Mouse (Mus musculus) embryonic facial prominence, embryonic 15.5 days (tissue): Measurements from ENCODE around the gene Tshz2. TPM values are rescaled to one million over a fixed set of nuclear protein-coding genes. Genes with fewer than 3 reads are reported as not detected.

Experiments
- ATAC-seq: fragments of 200-750 bp; cut with Nextera tagmentation; 2 replicates; pipeline ENCODE4 v1.8.0; 2017; ENCODE audit warnings: low read depth, moderate TSS enrichment; ENCODE audit not compliant: insufficient number of reproducible peaks, low FRiP score, low TSS enrichment
- H3K27ac ChIP-seq: fragments of 300-500 bp; sonication (generic); replicated peaks from 2 replicates; pipeline ENCODE4 v1.5.1; 2015; ENCODE audit warnings: mild to moderate bottlenecking, inconsistent platforms
- H3K27me3 ChIP-seq: fragments of 300-500 bp; sonication (generic); 2 replicates; pipeline ENCODE4 v1.6.1; 2015; ENCODE audit warnings: inconsistent platforms
- H3K36me3 ChIP-seq: fragments of 300-500 bp; sonication (generic); 2 replicates; pipeline ENCODE4 v1.6.1; 2015; ENCODE audit warnings: mild to moderate bottlenecking, inconsistent platforms
- H3K4me1 ChIP-seq: fragments of 300-500 bp; sonication (generic); 2 replicates; pipeline ENCODE4 v1.6.1; 2015; ENCODE audit warnings: inconsistent platforms
- H3K4me2 ChIP-seq: fragments of 300-500 bp; sonication (generic); replicated peaks from 2 replicates; pipeline ENCODE4 v1.6.1; 2015; ENCODE audit warnings: mild to moderate bottlenecking, inconsistent platforms
- H3K4me3 ChIP-seq: fragments of 300-500 bp; sonication (generic); replicated peaks from 2 replicates; pipeline ENCODE4 v1.5.1; 2015; ENCODE audit warnings: mild to moderate bottlenecking, inconsistent platforms
- H3K9ac ChIP-seq: fragments of 300-500 bp; sonication (generic); 2 replicates; pipeline ENCODE4 v1.6.1; 2015; ENCODE audit warnings: inconsistent platforms
- H3K9me3 ChIP-seq: fragments of 300-500 bp; sonication (generic); replicated peaks from 2 replicates; pipeline ENCODE4 v1.6.1; 2016; ENCODE audit warnings: inconsistent platforms
- WGBS: fragments of 180-500 bp; shearing (Covaris S2); methylation state at CpG from one replicate; pipeline ENCODE4 v1.1.7; 2015; 5-methylcytosine and 5-hydroxymethylcytosine counted together
- polyA plus RNA-seq: library from polyadenylated mRNA; unstranded; fragments of >200 nt; fragmentation: Nextera tagmentation; extraction: Ambion mirVana; gene quantifications from 2 replicates; pipeline ENCODE4 v1.2.1, GENCODE M21; 2015

Gene Tshz2
- polyA plus RNA-seq, 1 experiment from 2014 or later = 10.5 TPM

DNA sequence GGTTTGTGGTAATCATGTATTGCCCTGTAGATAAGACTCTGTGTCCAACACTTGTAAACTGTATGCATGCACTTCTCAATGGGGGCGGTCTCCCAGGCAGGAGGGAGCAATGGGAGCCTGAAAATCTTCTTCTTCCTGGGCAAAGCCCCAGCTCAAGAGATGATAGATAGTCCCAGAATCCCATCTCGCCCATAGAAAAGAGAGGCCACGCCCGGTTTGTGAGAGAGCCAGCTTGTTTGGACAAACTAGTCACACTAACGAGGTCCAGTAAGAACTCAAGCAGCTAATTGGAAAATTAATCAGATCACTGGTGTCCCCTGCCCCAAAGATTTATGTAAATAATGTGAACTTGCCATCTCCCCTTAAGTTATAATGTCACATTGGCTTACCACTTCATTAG, 292.7 kb downstream of the Tshz2 start:
- WGBS = 80% methylated on average over 5 of the region's 5 CpGs
- no peak overlapping the region for H3K4me2 ChIP-seq
- ATAC-seq = no peak

DNA sequence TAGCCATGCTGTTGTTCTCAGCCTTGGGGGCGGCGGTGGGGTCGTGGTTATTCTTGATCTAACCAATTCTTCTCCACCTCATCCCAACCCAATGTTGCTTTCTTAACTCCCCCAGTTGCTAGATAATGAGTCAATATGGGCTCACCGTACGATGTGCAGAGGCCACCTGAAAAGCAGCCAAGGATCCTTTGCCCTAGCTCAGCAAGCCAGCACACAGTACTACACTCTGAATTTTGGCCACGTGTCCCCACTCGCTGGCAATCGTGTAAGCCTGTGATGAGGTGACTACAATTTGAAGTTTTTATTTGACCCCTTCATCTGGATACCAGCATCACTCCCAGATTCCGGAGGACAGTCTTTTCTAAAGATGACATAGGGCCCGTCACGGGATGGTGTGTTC, 293.2 kb downstream of the Tshz2 start:
- 82% methylated on average over 11 of the region's 11 CpGs for WGBS
- ATAC-seq = no peak
- Histone ChIP-seq H3K4me2 (no peak overlapping the region), H3K27me3 (no peaks in the 10 kb centered on the region), H3K9me3 (no peaks in the 10 kb centered on the region), H3K36me3 (no peaks in the 10 kb centered on the region), H3K9ac (no peak overlapping the region), H3K27ac (no peak overlapping the region), H3K4me3 (no peak overlapping the region), H3K4me1 (peaks cover 16% of the 10 kb centered on the region; the same call in 1 of the 2 replicates)

More for the DNA sequence above, 292.7 kb downstream of the Tshz2 start:
- H3K4me1 ChIP-seq = peaks cover 16% of the 10 kb centered on the region; the same call in 1 of the 2 replicates
- H3K36me3 ChIP-seq = no peaks in the 10 kb centered on the region
- H3K27me3 ChIP-seq = no peaks in the 10 kb centered on the region
- no peak overlapping the region for H3K9ac ChIP-seq
- no peak overlapping the region for H3K27ac ChIP-seq
- H3K4me3 ChIP-seq = no peak overlapping the region
- H3K9me3 ChIP-seq = no peaks in the 10 kb centered on the region

DNA sequence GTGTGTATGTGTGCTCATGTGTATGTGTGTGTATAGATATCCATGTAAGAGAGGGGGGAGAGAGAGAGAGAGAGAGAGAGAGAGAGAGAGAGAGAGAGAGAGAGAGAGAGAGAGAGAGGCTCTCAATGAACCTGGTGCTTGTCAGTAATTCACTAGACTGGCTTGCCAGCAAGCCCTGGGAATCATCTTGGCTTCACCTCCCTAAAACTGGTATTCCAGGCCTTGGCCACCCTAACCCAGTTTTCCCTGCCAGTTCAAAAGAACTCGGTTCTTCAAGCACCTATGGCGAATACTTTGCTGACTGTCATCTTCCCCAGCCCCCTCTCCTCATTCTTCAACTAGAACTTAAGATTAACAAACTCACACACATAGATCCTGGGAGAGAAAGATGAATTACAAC, 294.6 kb downstream of the Tshz2 start:
- Histone ChIP-seq H3K4me1 (peaks cover 16% of the 10 kb centered on the region; the same call in 1 of the 2 replicates), H3K9me3 (no peaks in the 10 kb centered on the region), H3K27me3 (no peaks in the 10 kb centered on the region), H3K27ac (no peak overlapping the region), H3K36me3 (no peaks in the 10 kb centered on the region), H3K4me3 (no peak overlapping the region), H3K9ac (no peak overlapping the region), H3K4me2 (no peak overlapping the region)
- ATAC-seq = no peak
- 79% methylated on average over 2 of the region's 2 CpGs for WGBS

DNA sequence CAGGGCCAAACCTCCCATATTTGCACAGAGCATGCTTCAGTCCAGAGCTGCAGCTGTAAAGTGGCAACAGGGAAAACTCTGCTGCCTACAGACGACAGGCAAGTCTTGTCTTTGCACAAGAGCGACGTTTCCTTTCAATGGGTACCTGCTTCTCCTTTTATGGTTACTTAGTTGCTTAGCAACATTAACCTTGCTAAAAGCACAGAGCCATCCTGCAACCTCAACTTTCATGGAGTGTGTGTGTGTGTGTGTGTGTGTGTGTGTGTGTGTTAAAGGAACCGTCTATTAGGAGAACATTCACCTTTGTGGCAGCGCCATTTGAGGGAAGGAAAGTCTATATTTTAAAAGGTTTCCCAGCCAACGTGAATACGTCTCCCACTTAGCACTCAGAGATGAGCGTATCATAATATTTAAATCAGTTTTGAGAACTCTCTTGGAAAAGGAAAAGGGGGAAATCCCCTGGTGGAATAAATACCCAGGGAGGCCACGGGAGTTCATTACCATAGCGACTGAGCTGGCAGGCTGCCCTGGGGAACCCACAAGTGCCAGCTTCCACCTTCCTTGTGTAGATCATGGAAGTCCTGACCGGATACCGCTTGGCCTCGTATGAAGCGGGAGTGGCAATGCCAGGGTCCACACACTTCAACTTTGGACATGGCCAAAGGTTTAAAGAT, 295.8 kb downstream of the Tshz2 start:
- Histone ChIP-seq H3K36me3 (no peaks in the 10 kb centered on the region), H3K4me3 (no peak overlapping the region), H3K27me3 (no peaks in the 10 kb centered on the region), H3K4me2 (no peak overlapping the region), H3K9ac (no peak overlapping the region), H3K27ac (no peak overlapping the region), H3K4me1 (peaks cover 16% of the 10 kb centered on the region; the same call in 1 of the 2 replicates), H3K9me3 (no peaks in the 10 kb centered on the region)
- no peak for ATAC-seq
- WGBS = 62% methylated on average over 14 of the region's 14 CpGs

DNA sequence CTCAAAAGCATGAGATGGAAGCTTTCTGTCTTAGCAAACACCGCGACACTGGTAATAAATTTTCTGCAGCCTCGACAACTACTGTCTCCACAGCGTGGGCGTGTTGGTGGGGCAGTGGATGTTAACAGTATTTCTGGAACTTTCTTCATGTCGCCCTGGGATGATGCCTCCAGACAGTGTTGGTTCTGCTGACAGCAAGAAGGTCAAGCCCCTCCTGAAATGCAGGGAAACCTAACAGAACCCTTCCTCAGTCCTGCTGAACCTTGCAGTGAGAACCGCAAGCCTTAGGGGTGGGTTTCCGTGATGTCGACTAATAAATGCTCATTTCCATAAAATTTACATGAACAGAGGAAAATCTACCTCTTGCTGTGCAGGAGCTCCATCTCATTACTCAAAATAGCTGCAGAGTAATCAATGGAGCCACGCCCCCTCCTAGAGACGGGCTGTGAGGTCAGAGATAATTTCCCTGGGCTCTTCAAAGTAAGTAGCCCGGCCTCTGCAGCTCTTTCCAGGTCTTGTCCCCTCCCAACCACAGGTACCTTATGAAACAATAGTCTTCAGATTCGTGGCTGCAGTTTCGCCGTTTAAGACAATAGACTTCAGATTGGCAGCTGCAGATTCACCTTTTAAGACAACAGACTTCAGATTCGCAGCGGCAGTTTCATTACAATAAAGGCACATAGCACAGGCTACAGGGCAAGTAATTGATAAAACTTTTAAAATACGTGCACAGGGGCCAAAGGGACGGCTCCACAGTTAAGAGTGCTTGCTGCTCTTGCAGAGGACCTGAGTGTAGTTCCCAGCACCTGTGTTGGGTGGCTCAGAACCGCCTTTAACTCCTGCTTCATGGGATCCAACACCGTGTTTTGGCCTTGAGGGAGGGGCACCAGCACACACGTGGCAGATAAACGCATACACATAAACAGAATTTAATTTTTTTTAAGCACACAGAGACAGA, 297.0 kb downstream of the Tshz2 start:
- WGBS = 50% methylated on average over 23 of the region's 23 CpGs
- H3K27me3 ChIP-seq = no peaks in the 10 kb centered on the region
- H3K9ac ChIP-seq = 0 out of 2 replicates have a peak overlapping the region, but pooled peaks have one; percentile 19
- H3K36me3 ChIP-seq = no peaks in the 10 kb centered on the region
- peak overlapping the region; percentile 43 for H3K4me3 ChIP-seq
- H3K4me2 ChIP-seq = peak overlapping the region; percentile 56
- no peak for ATAC-seq
- no peak overlapping the region for H3K27ac ChIP-seq
- peaks cover 16% of the 10 kb centered on the region; the same call in 1 of the 2 replicates for H3K4me1 ChIP-seq
- H3K9me3 ChIP-seq = no peaks in the 10 kb centered on the region

DNA sequence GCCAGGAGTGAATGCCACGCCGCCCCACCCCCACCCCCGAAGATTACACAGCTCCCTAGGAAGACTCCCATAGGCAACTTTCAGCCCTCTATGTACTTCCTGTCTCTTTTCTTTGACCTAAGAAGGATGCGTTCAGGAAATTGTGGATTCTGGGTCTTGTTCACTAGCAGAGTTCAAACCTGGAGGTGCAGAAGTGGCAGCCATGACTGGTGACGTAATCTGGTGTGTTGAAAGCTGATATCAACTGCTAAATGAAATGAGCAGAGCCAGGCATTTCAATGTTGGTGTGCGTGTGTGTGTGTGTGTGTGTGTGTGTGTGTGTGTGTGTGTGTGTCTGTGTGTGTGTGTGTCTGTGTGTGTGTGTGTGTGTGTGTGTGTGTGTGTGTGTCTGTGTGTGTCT, 302.8 kb downstream of the Tshz2 start:
- Histone ChIP-seq H3K4me1 (no peaks in the 10 kb centered on the region), H3K9me3 (no peaks in the 10 kb centered on the region), H3K27me3 (no peaks in the 10 kb centered on the region), H3K4me3 (no peak overlapping the region), H3K27ac (no peak overlapping the region), H3K9ac (no peak overlapping the region), H3K36me3 (no peaks in the 10 kb centered on the region), H3K4me2 (no peak overlapping the region)
- WGBS = 63% methylated on average over 6 of the region's 6 CpGs
- no peak for ATAC-seq

DNA sequence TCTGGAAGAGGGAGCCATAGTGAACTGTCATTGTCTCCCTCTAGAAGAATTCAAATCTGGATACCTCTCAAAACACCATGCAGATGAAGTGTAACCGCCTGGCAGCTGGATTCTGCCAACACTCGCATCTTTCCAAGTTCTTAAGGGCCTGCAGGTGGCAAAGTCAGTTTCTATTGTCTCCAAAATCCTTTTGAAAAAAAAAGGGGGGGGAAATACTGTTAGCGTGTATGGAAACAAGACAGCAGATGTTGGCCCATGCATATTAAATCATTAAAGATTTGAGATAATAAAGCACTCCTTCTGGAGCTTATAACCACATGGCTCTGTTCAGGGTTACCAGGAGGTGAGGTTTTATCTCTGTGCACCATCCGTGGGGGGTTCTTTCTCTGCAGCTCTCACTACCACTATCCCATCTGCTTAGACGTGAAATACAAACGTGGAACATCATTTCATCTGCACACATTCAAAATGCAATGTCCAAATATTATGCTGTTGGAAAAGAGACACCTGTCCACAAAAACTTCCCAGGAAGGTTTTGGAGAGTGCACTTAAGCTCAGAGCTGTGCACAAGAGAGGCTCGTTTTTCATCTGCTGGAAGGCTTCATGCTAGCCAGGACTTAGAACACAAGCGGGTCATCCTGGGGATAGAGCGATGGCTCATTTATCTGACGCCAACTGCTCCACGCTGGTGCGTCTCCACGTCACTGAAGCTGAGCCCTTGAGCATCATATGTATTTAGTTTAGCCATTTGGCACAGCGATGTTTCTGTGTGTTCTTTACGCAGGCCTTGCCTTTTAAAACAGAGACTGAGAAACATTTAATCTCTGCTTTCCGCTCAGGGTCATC, 307.7 kb downstream of the Tshz2 start:
- ATAC-seq = peak; percentile 39
- no peaks in the 10 kb centered on the region for H3K27me3 ChIP-seq
- WGBS = 55% methylated on average over 16 of the region's 16 CpGs

DNA sequence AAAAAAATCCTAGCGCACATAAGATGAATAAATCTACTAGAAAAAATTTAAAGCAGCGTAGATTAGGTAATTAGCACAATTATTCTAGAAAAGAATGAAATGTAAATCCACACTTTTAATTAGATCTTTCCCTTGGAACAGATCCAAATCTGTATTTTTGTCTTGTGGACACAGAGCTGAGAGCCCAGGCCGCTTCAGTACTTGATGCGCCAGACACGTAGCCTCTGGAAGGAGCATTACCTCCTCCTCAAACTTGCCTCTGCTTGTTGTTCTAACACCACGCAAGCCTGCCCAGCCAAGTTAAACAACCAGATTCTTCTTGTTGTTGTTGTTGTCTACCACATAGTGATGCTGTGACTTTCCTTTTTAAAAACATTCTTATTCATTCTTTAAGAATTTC, 310.9 kb downstream of the Tshz2 start:
- Histone ChIP-seq H3K4me2 (no peak overlapping the region), H3K9ac (no peak overlapping the region), H3K9me3 (no peaks in the 10 kb centered on the region), H3K27ac (no peak overlapping the region), H3K4me3 (no peak overlapping the region), H3K4me1 (no peaks in the 10 kb centered on the region), H3K36me3 (no peaks in the 10 kb centered on the region), H3K27me3 (no peaks in the 10 kb centered on the region)
- WGBS = 77% methylated on average over 6 of the region's 6 CpGs
- no peak for ATAC-seq

More for the DNA sequence above, 307.7 kb downstream of the Tshz2 start:
- Histone ChIP-seq H3K4me3 (no peak overlapping the region), H3K9me3 (no peaks in the 10 kb centered on the region), H3K27ac (no peak overlapping the region), H3K4me2 (no peak overlapping the region), H3K36me3 (no peaks in the 10 kb centered on the region), H3K9ac (no peak overlapping the region), H3K4me1 (no peaks in the 10 kb centered on the region)

DNA sequence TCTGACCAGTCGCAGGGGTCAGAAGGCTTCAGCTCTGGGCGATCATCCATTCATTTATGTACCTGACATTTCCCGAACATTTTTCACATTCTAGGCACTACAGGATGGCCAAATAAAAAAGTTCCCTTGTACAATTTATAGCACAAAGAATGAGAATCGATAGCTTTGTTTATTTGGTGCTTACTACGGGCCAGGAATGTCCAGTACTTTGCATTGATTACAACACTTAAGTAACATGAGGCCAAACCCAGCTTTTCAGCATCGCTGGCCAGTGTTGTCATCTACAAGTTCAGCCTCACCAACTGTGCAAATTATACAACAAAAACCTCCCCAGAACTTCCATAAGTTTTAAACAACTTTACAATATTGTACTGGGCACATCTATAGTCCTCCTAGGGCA, 315.3 kb downstream of the Tshz2 start:
- Histone ChIP-seq H3K4me3 (no peak overlapping the region), H3K27me3 (no peaks in the 10 kb centered on the region), H3K4me1 (peaks cover 7% of the 10 kb centered on the region), H3K4me2 (no peak overlapping the region), H3K9me3 (no peaks in the 10 kb centered on the region), H3K9ac (no peak overlapping the region), H3K36me3 (no peaks in the 10 kb centered on the region), H3K27ac (no peak overlapping the region)
- 84% methylated on average over 6 of the region's 6 CpGs for WGBS
- ATAC-seq = no peak

DNA sequence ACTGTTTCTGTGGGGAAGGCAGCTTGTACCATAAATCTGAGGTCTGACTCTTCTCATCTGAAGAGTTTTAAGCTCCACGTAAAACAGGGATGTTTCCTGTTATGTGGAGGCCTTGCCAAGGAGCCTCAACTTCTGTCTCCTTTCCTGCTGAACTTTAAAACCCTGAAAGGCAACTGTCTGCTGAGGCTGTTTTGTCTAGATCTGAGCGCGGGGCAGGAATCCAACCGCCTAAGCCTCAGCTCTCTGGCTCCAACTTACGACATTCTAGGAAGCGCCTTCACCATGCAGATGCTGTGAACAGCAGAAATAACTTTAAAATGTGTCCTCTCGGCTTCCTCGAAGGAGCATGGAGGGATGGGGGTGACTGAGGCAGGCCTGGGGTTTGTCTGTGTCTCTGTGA, 318.2 kb downstream of the Tshz2 start:
- Histone ChIP-seq H3K4me1 (peaks cover 7% of the 10 kb centered on the region), H3K27me3 (no peaks in the 10 kb centered on the region), H3K4me2 (no peak overlapping the region), H3K36me3 (no peaks in the 10 kb centered on the region), H3K27ac (no peak overlapping the region), H3K9ac (no peak overlapping the region), H3K4me3 (no peak overlapping the region), H3K9me3 (no peaks in the 10 kb centered on the region)
- no peak for ATAC-seq
- 53% methylated on average over 8 of the region's 8 CpGs for WGBS

DNA sequence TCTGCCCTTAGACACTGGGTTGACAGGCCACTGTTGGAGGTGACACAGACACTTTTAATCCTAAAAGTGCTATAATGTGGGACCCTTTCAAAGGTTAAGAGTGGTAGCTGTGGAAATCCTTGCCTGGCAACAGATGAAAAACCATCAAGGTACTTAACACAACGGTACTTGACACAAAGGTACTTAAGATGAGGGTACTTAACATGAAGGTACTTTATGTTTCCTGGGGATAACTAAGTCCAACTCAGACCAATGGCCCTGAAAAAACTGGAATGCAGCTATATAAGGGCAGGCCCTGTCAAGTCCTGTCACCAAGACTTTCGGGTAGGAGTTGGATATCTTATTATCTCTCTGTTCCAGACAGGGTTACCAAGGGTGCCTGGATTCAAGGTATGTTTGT, 320.2 kb downstream of the Tshz2 start:
- H3K36me3 ChIP-seq = no peaks in the 10 kb centered on the region
- 84% methylated on average over 2 of the region's 2 CpGs for WGBS
- no peak overlapping the region for H3K4me3 ChIP-seq
- no peak overlapping the region for H3K4me2 ChIP-seq
- H3K4me1 ChIP-seq = peaks cover 7% of the 10 kb centered on the region
- no peaks in the 10 kb centered on the region for H3K27me3 ChIP-seq
- no peak for ATAC-seq
- H3K9me3 ChIP-seq = no peaks in the 10 kb centered on the region
- no peak overlapping the region for H3K27ac ChIP-seq
- no peak overlapping the region for H3K9ac ChIP-seq
